Mouse (Mus musculus): Measurements from ENCODE around the gene Nckap5l. TPM values are rescaled to one million over a fixed set of nuclear protein-coding genes. Genes with fewer than 3 reads are reported as not detected.

Nckap5l gene
- total and polyA plus RNA-seq, 3 experiments, result 3.5 to 5.2 (median 4.2) TPM

DNA sequence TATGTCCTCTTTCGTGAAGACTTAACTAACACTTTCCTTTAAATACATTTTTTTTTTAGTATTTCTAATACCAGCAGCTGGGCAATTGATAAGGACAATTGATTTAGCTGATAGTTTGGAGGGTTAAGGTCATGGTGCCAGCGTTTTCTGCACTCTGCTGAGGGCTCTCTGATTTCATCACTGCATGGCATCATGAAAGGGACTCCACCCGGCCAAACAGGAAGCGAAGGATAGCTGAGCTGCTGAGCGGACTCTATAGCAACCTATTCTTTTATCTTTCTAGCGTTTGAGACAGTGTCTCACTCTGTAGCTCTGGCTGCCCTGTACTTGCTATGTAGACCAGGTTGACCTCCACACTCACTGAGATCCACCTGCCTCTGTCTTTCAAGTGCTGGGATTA is 27.2 kb upstream of the Nckap5l start:
- H3K9ac ChIP-seq (ENCODE audit: low read depth, low read length), result no peak overlapping the region
- DNase-seq, result no peak
- H3K4me3 ChIP-seq, result no peak overlapping the region
- H3K36me3 ChIP-seq (ENCODE audit: control insufficient read depth, insufficient read depth, low read length), result no peaks in the 10 kb centered on the region
- no peaks in the 10 kb centered on the region for H3K4me1 ChIP-seq (ENCODE audit: control insufficient read depth, insufficient read depth, low read length)
- no peaks in the 10 kb centered on the region for H3K79me2 ChIP-seq (replicated peaks; ENCODE audit: control insufficient read depth, insufficient read depth, low read length)
- TF ChIP-seq POLR2A (IDR thresholded peaks at IDR 0.05; ENCODE audit: insufficient read depth, low read depth, low read length) (no peak), CTCF (IDR thresholded peaks at IDR 0.05) (no peak), EP300 (IDR thresholded peaks at IDR 0.05; ENCODE audit: insufficient read depth, low read depth, low read length) (no peak)
- intact Hi-C loops (cut with DNase I), result no loop called here
- no peak overlapping the region for H3K27ac ChIP-seq
- peaks cover 1% of the 10 kb centered on the region; the same call in 1 of the 2 replicates for H3K27me3 ChIP-seq (ENCODE audit: control insufficient read depth, insufficient read depth, low read length)
- 43% methylated on average over 6 of the region's 6 CpGs for WGBS

DNA sequence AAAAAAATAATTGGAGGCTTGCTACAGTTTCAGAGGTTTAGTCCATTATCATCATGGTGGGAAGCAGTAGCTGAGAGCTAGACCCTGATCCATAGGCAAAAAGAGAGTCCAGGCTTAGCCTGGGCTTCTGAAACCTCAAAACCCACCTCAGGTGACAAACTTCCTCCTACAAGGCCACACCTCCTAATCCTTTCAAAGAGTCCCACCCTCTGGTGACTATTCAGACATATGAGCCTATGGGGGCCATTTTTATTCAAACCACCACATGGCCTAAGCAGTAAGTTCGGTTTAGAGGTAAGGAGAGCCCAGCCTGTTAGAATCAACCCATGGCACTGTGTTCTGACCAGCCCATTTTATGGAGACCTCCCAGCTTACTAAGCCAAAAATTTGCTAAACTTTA is 18.3 kb upstream of the Nckap5l start:
- H3K4me3 ChIP-seq, result no peak overlapping the region
- TF ChIP-seq POLR2A (IDR thresholded peaks at IDR 0.05; ENCODE audit: insufficient read depth, low read depth, low read length), result no peak
- no peak for TF ChIP-seq EP300 (IDR thresholded peaks at IDR 0.05; ENCODE audit: insufficient read depth, low read depth, low read length)
- no peak for TF ChIP-seq CTCF (IDR thresholded peaks at IDR 0.05)
- peaks cover 4% of the 10 kb centered on the region for H3K4me1 ChIP-seq (ENCODE audit: control insufficient read depth, insufficient read depth, low read length)
- 67% methylated on average over 1 of the region's 1 CpGs for WGBS
- no peak for DNase-seq
- no peak overlapping the region for H3K9ac ChIP-seq (ENCODE audit: low read depth, low read length)
- H3K79me2 ChIP-seq (replicated peaks; ENCODE audit: control insufficient read depth, insufficient read depth, low read length), result no peaks in the 10 kb centered on the region
- intact Hi-C loops (cut with DNase I), result no loop called here
- H3K36me3 ChIP-seq (ENCODE audit: control insufficient read depth, insufficient read depth, low read length), result no peaks in the 10 kb centered on the region
- no peaks in the 10 kb centered on the region for H3K27me3 ChIP-seq (ENCODE audit: control insufficient read depth, insufficient read depth, low read length)
- no peak overlapping the region for H3K27ac ChIP-seq

- Histone ChIP-seq H3K9ac (ENCODE audit: low read depth, low read length) (peak within 1 kb of the TSS; percentile 88), H3K27ac (peak within 1 kb of the TSS; percentile 90), H3K4me3 (peak within 1 kb of the TSS; percentile 100), H3K4me1 (ENCODE audit: control insufficient read depth, insufficient read depth, low read length) (peaks cover 6% of the 10 kb centered on the region), H3K79me2 (replicated peaks; ENCODE audit: control insufficient read depth, insufficient read depth, low read length) (no peaks in the 10 kb centered on the region), H3K27me3 (ENCODE audit: control insufficient read depth, insufficient read depth, low read length) (no peaks in the 10 kb centered on the region), H3K36me3 (ENCODE audit: control insufficient read depth, insufficient read depth, low read length) (no peaks in the 10 kb centered on the region)
- TF ChIP-seq EP300 (IDR thresholded peaks at IDR 0.05; ENCODE audit: insufficient read depth, low read depth, low read length) (no peak), POLR2A (IDR thresholded peaks at IDR 0.05; ENCODE audit: insufficient read depth, low read depth, low read length) (peak; percentile 79), CTCF (IDR thresholded peaks at IDR 0.05) (peak; percentile 61)
- intact Hi-C loops (cut with DNase I), result no loop called here
- under 1% methylated on average over 26 of the region's 26 CpGs for WGBS
- peak; percentile 90 to 91 for DNase-seq
Measured at GRCm38 (mm10) chr15:99474576-99474926, 17.0 kb upstream of the Nckap5l start, which contains the start of gene Bcdin3d. Gene Bcdin3d, minus strand, starts transcription at chr15:99474730.

- TF ChIP-seq EP300 (IDR thresholded peaks at IDR 0.05; ENCODE audit: insufficient read depth, low read depth, low read length) (no peak), POLR2A (IDR thresholded peaks at IDR 0.05; ENCODE audit: insufficient read depth, low read depth, low read length) (no peak), CTCF (IDR thresholded peaks at IDR 0.05) (no peak)
- Histone ChIP-seq H3K27me3 (ENCODE audit: control insufficient read depth, insufficient read depth, low read length) (no peaks in the 10 kb centered on the region), H3K9ac (ENCODE audit: low read depth, low read length) (peak overlapping the region; percentile 88), H3K79me2 (replicated peaks; ENCODE audit: control insufficient read depth, insufficient read depth, low read length) (no peaks in the 10 kb centered on the region), H3K36me3 (ENCODE audit: control insufficient read depth, insufficient read depth, low read length) (no peaks in the 10 kb centered on the region), H3K4me1 (ENCODE audit: control insufficient read depth, insufficient read depth, low read length) (peaks cover 6% of the 10 kb centered on the region), H3K4me3 (peak overlapping the region; percentile 100), H3K27ac (peak overlapping the region; percentile 90)
- DNase-seq, result peak; percentile 69 to 72
- WGBS, result 3% methylated on average over 36 of the region's 38 CpGs
- intact Hi-C loops (cut with DNase I), result no loop called here
Measured at GRCm38 (mm10) chr15:99473801-99474575, 16.4 kb upstream of the Nckap5l start.

DNA sequence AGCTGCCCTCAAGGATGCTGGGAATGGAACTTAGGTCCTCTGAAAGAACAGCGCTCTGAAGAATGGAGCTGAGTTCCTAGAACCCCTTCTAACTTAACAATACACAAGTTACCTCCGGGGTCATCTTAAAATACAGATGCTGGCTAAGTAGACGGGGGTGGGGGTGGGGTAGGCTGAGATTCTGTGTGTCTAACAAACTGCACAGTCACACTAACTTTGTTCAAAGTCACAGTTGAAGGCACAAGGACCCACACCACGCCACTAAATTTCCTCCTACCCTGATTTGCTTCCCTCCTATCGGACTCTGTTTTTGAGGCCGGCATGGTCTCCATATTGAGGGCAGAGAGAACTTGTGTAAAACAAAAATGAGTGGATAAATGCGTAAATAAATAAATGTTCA is 15.4 kb upstream of the Nckap5l start:
- intact Hi-C loops (cut with DNase I), result no loop called here
- H3K27me3 ChIP-seq (ENCODE audit: control insufficient read depth, insufficient read depth, low read length), result no peaks in the 10 kb centered on the region
- no peak overlapping the region for H3K9ac ChIP-seq (ENCODE audit: low read depth, low read length)
- DNase-seq, result no peak
- no peak overlapping the region for H3K27ac ChIP-seq
- no peaks in the 10 kb centered on the region for H3K36me3 ChIP-seq (ENCODE audit: control insufficient read depth, insufficient read depth, low read length)
- TF ChIP-seq POLR2A (IDR thresholded peaks at IDR 0.05; ENCODE audit: insufficient read depth, low read depth, low read length), result no peak
- TF ChIP-seq CTCF (IDR thresholded peaks at IDR 0.05), result no peak
- no peak for TF ChIP-seq EP300 (IDR thresholded peaks at IDR 0.05; ENCODE audit: insufficient read depth, low read depth, low read length)
- peaks cover 6% of the 10 kb centered on the region for H3K4me1 ChIP-seq (ENCODE audit: control insufficient read depth, insufficient read depth, low read length)
- 82% methylated on average over 7 of the region's 7 CpGs for WGBS
- no peak overlapping the region for H3K4me3 ChIP-seq
- no peaks in the 10 kb centered on the region for H3K79me2 ChIP-seq (replicated peaks; ENCODE audit: control insufficient read depth, insufficient read depth, low read length)

DNA sequence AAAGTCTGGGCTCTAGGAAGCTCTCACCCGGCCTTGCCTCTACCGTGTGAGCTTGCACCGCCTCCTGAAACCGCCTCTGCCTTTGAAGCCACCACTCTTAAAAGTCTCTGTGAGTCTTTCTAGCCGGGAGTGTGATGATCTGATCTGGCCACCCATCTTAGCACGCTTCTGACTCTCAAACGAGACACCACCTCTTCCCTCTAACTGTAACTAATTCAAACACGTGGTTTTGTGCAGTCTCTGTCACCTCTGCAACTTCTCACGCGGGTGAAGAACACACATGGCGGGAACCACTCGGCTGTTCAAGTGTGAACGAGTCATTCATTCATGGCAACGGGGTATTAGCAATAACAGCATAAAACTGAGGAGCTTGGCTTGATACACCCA is 14.1 kb upstream of the Nckap5l start:
- 72% methylated on average over 14 of the region's 14 CpGs for WGBS
- intact Hi-C loops (cut with DNase I), result loop anchor here (1.0 to 2.0 kb wide), 2 partner anchors 55 to 155 kb away; no protein-coding TSS in a partner anchor
- no peaks in the 10 kb centered on the region for H3K27me3 ChIP-seq (ENCODE audit: control insufficient read depth, insufficient read depth, low read length)

More for the DNA sequence above, 14.1 kb upstream of the Nckap5l start:
- TF ChIP-seq EP300 (IDR thresholded peaks at IDR 0.05; ENCODE audit: insufficient read depth, low read depth, low read length) (no peak), POLR2A (IDR thresholded peaks at IDR 0.05; ENCODE audit: insufficient read depth, low read depth, low read length) (no peak), CTCF (IDR thresholded peaks at IDR 0.05) (no peak)
- no peak for DNase-seq
- Histone ChIP-seq H3K27ac (no peak overlapping the region), H3K4me1 (ENCODE audit: control insufficient read depth, insufficient read depth, low read length) (peaks cover 6% of the 10 kb centered on the region), H3K79me2 (replicated peaks; ENCODE audit: control insufficient read depth, insufficient read depth, low read length) (no peaks in the 10 kb centered on the region), H3K36me3 (ENCODE audit: control insufficient read depth, insufficient read depth, low read length) (no peaks in the 10 kb centered on the region), H3K9ac (ENCODE audit: low read depth, low read length) (no peak overlapping the region), H3K4me3 (no peak overlapping the region)
